Mouse (Mus musculus): ENCODE data around the gene Vmn1r25. TPM values are rescaled to one million over a fixed set of nuclear protein-coding genes. Genes with fewer than 3 reads are reported as not detected.

Vmn1r25 gene
- total RNA-seq (2023) = not detected in 2 replicates

GRCm38 (mm10) chr6:57980710-57981109, at the start of gene Vmn1r25:
Vmn1r25 (minus strand) TSS chr6:57980810.

GRCm38 (mm10) chr6:58015059-58015458, 34.4 kb upstream of the Vmn1r25 start, which contains the start of gene Vmn1r26:
Vmn1r26 (minus strand) TSS chr6:58015159.

GRCm38 (mm10) chr6:57961403-57961802, 19.2 kb downstream of the Vmn1r25 start, which contains the start of gene Vmn1r24:
Vmn1r24 (minus strand) TSS chr6:57961503.

Other genes with a start within 250 kb of the Vmn1r25 start
- gene Vopp1, start 155.7 kb downstream of the Vmn1r25 start, total RNA-seq (2023) = 12.3 and 14.2 TPM in 2 replicates
- not detected in 2 replicates for gene Vmn1r21, start 130.5 kb downstream of the Vmn1r25 start, total RNA-seq (2023)
- gene Vmn1r22, start 72.8 kb downstream of the Vmn1r25 start, total RNA-seq (2023) = not detected in 2 replicates
- gene Vmn1r23, start 54.0 kb downstream of the Vmn1r25 start, total RNA-seq (2023) = not detected in 2 replicates
- gene Vmn1r24, start 19.3 kb downstream of the Vmn1r25 start, total RNA-seq (2023) = not detected in 2 replicates
- not detected in 2 replicates for gene Vmn1r26, start 34.3 kb upstream of the Vmn1r25 start, total RNA-seq (2023)
- not detected in 2 replicates for gene Vmn1r27, start 238.0 kb upstream of the Vmn1r25 start, total RNA-seq (2023)